Mouse (Mus musculus) midbrain, embryonic 10.5 days (tissue): ENCODE data around the gene Tomm5. TPM values are rescaled to one million over a fixed set of nuclear protein-coding genes. Genes with fewer than 3 reads are reported as not detected.

Experiments
- DNase-seq: peaks from one replicate; pipeline ENCODE4 v3.0.0-alpha.2; 2017; ENCODE audit warnings: low spot score
- H3K27ac ChIP-seq: fragments of 300-500 bp; sonication (generic); replicated peaks from 2 replicates; pipeline ENCODE4 v1.5.1; 2016; ENCODE audit warnings: mild to moderate bottlenecking
- H3K27me3 ChIP-seq: fragments of 300-500 bp; sonication (generic); 2 replicates; pipeline ENCODE4 v1.6.1; 2016; ENCODE audit warnings: low read depth, mild to moderate bottlenecking; ENCODE audit not compliant: poor library complexity, severe bottlenecking
- H3K36me3 ChIP-seq: fragments of 300-500 bp; sonication (generic); 2 replicates; pipeline ENCODE4 v1.6.1; 2016; ENCODE audit warnings: mild to moderate bottlenecking, moderate library complexity
- H3K4me1 ChIP-seq: fragments of 300-500 bp; sonication (generic); 2 replicates; pipeline ENCODE4 v1.6.1; 2016
- H3K4me3 ChIP-seq: fragments of 300-500 bp; sonication (generic); 2 replicates; pipeline ENCODE4 v1.5.1; 2016; ENCODE audit warnings: mild to moderate bottlenecking, moderate library complexity
- H3K9me3 ChIP-seq: fragments of 300-500 bp; sonication (generic); replicated peaks from 2 replicates; pipeline ENCODE4 v1.6.1; 2016; ENCODE audit warnings: mild to moderate bottlenecking
- WGBS: fragments of 180-500 bp; shearing (Covaris S2); methylation state at CpG from one replicate; pipeline ENCODE4 v1.1.7; 2016; 5-methylcytosine and 5-hydroxymethylcytosine counted together
- polyA plus RNA-seq: library from polyadenylated mRNA; unstranded; fragments of >200 nt; fragmentation: Nextera tagmentation; extraction: Ambion mirVana; gene quantifications from 2 replicates; pipeline ENCODE4 v1.2.1, GENCODE M21; 2016

The Tomm5 gene
- polyA plus RNA-seq, result 196 and 220 TPM in 2 replicates

GRCm38 (mm10) chr4:45107601-45108277 is at the start of gene Tomm5:
Tomm5 (minus strand) TSS chr4:45108114.
- peaks cover 31% of the 10 kb centered on the region for H3K36me3 ChIP-seq
- H3K4me1 ChIP-seq, result peaks cover 23% of the 10 kb centered on the region
- peak; percentile 90 for DNase-seq
- H3K27ac ChIP-seq, result peak within 1 kb of the TSS; percentile 88
- H3K4me3 ChIP-seq, result peak within 1 kb of the TSS; percentile 100
- under 1% methylated on average over 39 of the region's 39 CpGs for WGBS
- no peaks in the 10 kb centered on the region for H3K9me3 ChIP-seq
- H3K27me3 ChIP-seq, result no peaks in the 10 kb centered on the region

- Histone ChIP-seq H3K27me3 (no peaks in the 10 kb centered on the region), H3K4me3 (no peak overlapping the region), H3K36me3 (no peaks in the 10 kb centered on the region), H3K27ac (no peak overlapping the region), H3K4me1 (no peaks in the 10 kb centered on the region), H3K9me3 (no peaks in the 10 kb centered on the region)
- WGBS, result 80% methylated on average over 3 of the region's 3 CpGs
- DNase-seq, result no peak
Observed at GRCm38 (mm10) chr4:45156433-45156832, 48.5 kb upstream of the Tomm5 start.

GRCm38 (mm10) chr4:45143005-45143404 is 35.1 kb upstream of the Tomm5 start:
- no peak for DNase-seq
- no peaks in the 10 kb centered on the region for H3K27me3 ChIP-seq
- no peaks in the 10 kb centered on the region for H3K9me3 ChIP-seq
- 76% methylated on average over 8 of the region's 8 CpGs for WGBS
- no peak overlapping the region for H3K4me3 ChIP-seq
- H3K27ac ChIP-seq, result peak overlapping the region; percentile 10; the same call in 1 of the 2 replicates
- peaks cover 15% of the 10 kb centered on the region for H3K4me1 ChIP-seq
- H3K36me3 ChIP-seq, result no peaks in the 10 kb centered on the region

GRCm38 (mm10) chr4:45142411-45142810 is 34.5 kb upstream of the Tomm5 start:
- Histone ChIP-seq H3K4me1 (peaks cover 15% of the 10 kb centered on the region), H3K27ac (no peak overlapping the region; the same call in 1 of the 2 replicates), H3K27me3 (no peaks in the 10 kb centered on the region), H3K4me3 (no peak overlapping the region), H3K9me3 (no peaks in the 10 kb centered on the region), H3K36me3 (no peaks in the 10 kb centered on the region)
- peak; percentile 16 for DNase-seq
- WGBS, result 55% methylated on average over 11 of the region's 11 CpGs

- WGBS, result 84% methylated on average over 5 of the region's 5 CpGs
- DNase-seq, result no peak
- Histone ChIP-seq H3K36me3 (no peaks in the 10 kb centered on the region), H3K27me3 (no peaks in the 10 kb centered on the region), H3K4me1 (peaks cover 15% of the 10 kb centered on the region), H3K9me3 (no peaks in the 10 kb centered on the region), H3K27ac (no peak overlapping the region; the same call in 1 of the 2 replicates), H3K4me3 (no peak overlapping the region)
Observed at GRCm38 (mm10) chr4:45141835-45142234, 33.9 kb upstream of the Tomm5 start.

GRCm38 (mm10) chr4:45137636-45138035 is 29.7 kb upstream of the Tomm5 start:
- 71% methylated on average over 4 of the region's 4 CpGs for WGBS
- Histone ChIP-seq H3K4me3 (no peak overlapping the region), H3K9me3 (no peaks in the 10 kb centered on the region), H3K27me3 (no peaks in the 10 kb centered on the region), H3K27ac (no peak overlapping the region), H3K36me3 (no peaks in the 10 kb centered on the region), H3K4me1 (peaks cover 9% of the 10 kb centered on the region)
- no peak for DNase-seq

- Histone ChIP-seq H3K9me3 (no peaks in the 10 kb centered on the region), H3K4me1 (no peaks in the 10 kb centered on the region), H3K36me3 (no peaks in the 10 kb centered on the region), H3K4me3 (no peak overlapping the region), H3K27me3 (no peaks in the 10 kb centered on the region), H3K27ac (no peak overlapping the region)
- no peak for DNase-seq
- 85% methylated on average over 8 of the region's 8 CpGs for WGBS
Observed at GRCm38 (mm10) chr4:45134471-45134870, 26.6 kb upstream of the Tomm5 start.

- Histone ChIP-seq H3K27ac (no peak overlapping the region), H3K36me3 (no peaks in the 10 kb centered on the region), H3K4me3 (no peak overlapping the region), H3K27me3 (no peaks in the 10 kb centered on the region), H3K9me3 (no peaks in the 10 kb centered on the region), H3K4me1 (no peaks in the 10 kb centered on the region)
- 78% methylated on average over 4 of the region's 4 CpGs for WGBS
- no peak for DNase-seq
Observed at GRCm38 (mm10) chr4:45131021-45131420, 23.1 kb upstream of the Tomm5 start.

- no peak for DNase-seq
- Histone ChIP-seq H3K4me3 (no peak overlapping the region), H3K27me3 (no peaks in the 10 kb centered on the region), H3K4me1 (no peaks in the 10 kb centered on the region), H3K9me3 (no peaks in the 10 kb centered on the region), H3K27ac (no peak overlapping the region), H3K36me3 (no peaks in the 10 kb centered on the region)
- 91% methylated on average over 11 of the region's 11 CpGs for WGBS
Observed at GRCm38 (mm10) chr4:45121311-45121710, 13.4 kb upstream of the Tomm5 start.

GRCm38 (mm10) chr4:45108456-45109110 is 669 bp upstream of the Tomm5 start:
- Histone ChIP-seq H3K27ac (peak overlapping the region; percentile 88), H3K9me3 (no peaks in the 10 kb centered on the region), H3K27me3 (no peaks in the 10 kb centered on the region), H3K4me3 (peak overlapping the region; percentile 100), H3K36me3 (peaks cover 23% of the 10 kb centered on the region), H3K4me1 (peaks cover 23% of the 10 kb centered on the region)
- 71% methylated on average over 8 of the region's 8 CpGs for WGBS
- DNase-seq, result no peak

- H3K4me3 ChIP-seq, result peak overlapping the region; percentile 100
- H3K36me3 ChIP-seq, result peaks cover 38% of the 10 kb centered on the region
- peaks cover 23% of the 10 kb centered on the region for H3K4me1 ChIP-seq
- no peaks in the 10 kb centered on the region for H3K27me3 ChIP-seq
- WGBS, result 9% methylated on average over 4 of the region's 4 CpGs
- no peak for DNase-seq
- H3K9me3 ChIP-seq, result no peaks in the 10 kb centered on the region
- H3K27ac ChIP-seq, result peak overlapping the region; percentile 88
Observed at GRCm38 (mm10) chr4:45107066-45107465, 848 bp downstream of the Tomm5 start.

- no peak for DNase-seq
- H3K36me3 ChIP-seq, result peaks cover 43% of the 10 kb centered on the region
- WGBS, result 75% methylated on average over 5 of the region's 5 CpGs
- no peaks in the 10 kb centered on the region for H3K27me3 ChIP-seq
- peak overlapping the region; percentile 100 for H3K4me3 ChIP-seq
- no peaks in the 10 kb centered on the region for H3K9me3 ChIP-seq
- no peak overlapping the region for H3K27ac ChIP-seq
- H3K4me1 ChIP-seq, result peaks cover 23% of the 10 kb centered on the region
Observed at GRCm38 (mm10) chr4:45106409-45106808, 1.5 kb downstream of the Tomm5 start.

- 29% methylated on average over 7 of the region's 7 CpGs for WGBS
- no peaks in the 10 kb centered on the region for H3K9me3 ChIP-seq
- peaks cover 11% of the 10 kb centered on the region for H3K36me3 ChIP-seq
- no peak overlapping the region for H3K27ac ChIP-seq
- H3K4me1 ChIP-seq, result peaks cover 6% of the 10 kb centered on the region; the same call in 1 of the 2 replicates
- DNase-seq, result peak; percentile 74
- H3K27me3 ChIP-seq, result no peaks in the 10 kb centered on the region
- no peak overlapping the region for H3K4me3 ChIP-seq
Observed at GRCm38 (mm10) chr4:45097198-45097872, 10.6 kb downstream of the Tomm5 start.
